Mouse (Mus musculus): ENCODE data around the gene Siae. TPM values are rescaled to one million over a fixed set of nuclear protein-coding genes. Genes with fewer than 3 reads are reported as not detected.

Gene Siae
- total RNA-seq, 2 experiments from 2014 or later, result 11.2 to 14.6 TPM

DNA sequence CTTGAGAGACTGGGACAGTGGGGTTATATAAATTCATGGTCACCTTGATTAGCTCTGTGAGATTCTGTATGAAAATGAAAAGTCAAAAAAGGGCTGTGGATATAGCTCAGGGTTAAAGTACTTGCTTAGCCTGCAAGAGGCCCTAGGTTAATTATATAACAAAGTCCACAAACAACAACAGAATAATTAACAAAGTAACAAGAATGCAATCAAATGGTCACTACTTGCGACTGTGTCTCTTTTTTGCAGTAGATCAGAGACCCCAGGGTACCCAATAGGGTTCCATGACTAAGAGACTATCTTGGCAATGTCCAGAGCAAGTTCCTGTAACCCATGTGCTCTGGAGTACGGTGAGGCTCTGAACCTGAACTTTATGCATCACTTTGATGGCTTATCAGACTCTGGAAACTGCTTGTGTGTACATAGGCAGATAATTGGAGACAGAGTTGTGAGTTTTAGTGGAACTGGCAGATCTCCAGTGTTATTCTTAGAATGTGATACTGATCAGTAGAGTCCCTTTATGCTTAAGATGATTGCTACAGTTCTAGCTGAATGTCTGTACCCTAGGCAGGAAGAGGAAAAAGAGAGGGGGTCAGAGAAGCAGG lies 13.8 kb downstream of the Siae start:
- no peak for DNase-seq (ENCODE audit: low spot score in 2 of 2)

DNA sequence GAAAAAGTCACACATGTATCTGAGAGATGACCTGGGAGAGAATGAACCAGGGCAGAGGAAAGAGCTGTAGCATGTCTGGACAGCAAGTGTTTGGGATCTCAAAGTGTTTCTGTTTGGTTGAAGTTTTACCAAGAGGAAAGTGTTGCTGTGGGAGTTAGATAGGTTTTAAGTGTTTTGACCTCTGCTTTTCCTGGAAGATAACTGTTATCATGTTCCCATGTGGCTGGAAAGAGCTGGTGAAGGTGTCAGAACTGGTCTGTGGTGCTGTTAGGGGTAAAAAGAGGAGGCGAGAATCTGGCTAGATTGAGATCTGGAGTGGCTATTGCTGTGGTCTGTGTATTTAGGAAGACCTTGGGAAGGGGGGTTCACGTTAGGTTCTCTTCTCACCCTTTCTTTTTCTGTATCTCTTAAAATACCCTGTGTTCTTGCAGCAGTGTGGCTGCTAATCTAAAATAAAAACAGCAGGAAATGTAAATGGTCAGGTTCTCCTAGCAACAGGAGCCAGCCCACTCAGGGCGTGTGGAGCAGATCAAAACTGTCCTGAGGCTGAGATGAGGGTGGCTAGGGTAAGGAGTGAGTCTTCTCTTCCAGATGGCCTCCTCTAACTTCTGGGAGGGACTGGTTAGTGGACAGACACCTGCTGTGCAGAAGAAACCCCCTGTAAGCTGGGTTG lies 16.8 kb downstream of the Siae start:
- DNase-seq (ENCODE audit: low spot score in 2 of 2), result no peak

DNA sequence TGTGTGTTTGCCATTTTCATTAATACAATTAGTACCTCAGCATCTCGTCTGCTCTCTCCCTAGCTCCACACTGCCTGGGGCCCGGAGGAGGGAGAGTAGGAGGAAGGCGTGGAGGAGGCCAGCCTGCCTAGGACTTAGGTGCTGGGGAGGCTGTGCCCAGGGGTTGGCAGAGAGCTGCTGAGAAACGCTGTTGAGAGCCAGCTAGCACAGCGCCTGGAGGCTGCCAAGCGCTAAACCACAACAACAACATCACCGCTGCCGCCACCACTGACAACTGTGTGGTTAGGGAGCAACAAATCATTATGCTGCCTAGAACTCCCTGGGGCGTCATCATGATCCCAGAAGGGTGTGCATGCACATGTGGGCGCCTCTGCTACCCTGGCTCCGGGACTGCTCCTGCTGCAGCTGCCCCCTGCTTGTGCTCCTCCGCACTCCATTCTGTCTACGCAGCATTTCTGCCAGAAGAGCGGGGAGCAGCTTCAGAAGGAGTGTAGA lies 21.0 kb downstream of the Siae start:
- DNase-seq (ENCODE audit: low spot score in 2 of 2), result peak in 1 of 2 experiments; percentile 69

DNA sequence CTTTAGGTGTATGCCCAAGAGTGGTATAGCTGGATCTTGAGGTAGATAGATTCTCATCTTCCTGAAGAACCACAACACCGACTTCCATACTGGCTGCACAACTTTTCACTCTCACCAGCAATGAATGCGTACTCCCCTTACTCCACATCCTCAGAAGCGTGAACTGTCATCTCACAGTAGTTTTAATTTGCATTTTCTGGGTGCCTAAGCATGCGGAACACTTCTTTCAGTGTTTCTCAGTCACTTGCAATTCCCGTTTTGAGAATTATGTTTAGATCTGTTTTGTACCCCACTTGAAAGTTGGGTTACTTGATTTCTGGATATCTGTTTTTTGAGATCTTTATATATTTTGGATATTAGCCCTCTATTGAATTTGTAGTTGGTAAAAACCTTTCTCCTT lies 28.1 kb downstream of the Siae start:
- no peak for DNase-seq (ENCODE audit: low spot score in 2 of 2)

DNA sequence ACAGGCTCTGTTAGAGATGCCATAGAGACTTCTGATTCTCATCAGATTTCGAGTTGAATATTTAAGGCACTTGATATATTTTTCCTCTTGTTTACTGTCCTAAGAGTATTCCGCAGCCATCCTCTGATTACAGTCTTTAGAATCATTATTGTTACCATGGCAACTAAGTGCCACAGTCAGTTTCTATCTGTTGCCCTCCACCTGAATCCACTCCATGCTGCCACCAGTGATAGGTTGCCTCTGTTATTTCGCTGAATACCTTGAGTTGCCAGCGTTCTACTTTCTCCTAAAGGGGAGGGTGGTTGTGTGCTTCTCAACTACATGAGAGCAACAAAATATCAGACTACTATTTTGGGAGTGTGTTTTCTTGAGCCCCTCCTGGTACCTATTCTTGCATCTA lies 31.2 kb downstream of the Siae start:
- DNase-seq (ENCODE audit: low spot score in 2 of 2), result no peak

DNA sequence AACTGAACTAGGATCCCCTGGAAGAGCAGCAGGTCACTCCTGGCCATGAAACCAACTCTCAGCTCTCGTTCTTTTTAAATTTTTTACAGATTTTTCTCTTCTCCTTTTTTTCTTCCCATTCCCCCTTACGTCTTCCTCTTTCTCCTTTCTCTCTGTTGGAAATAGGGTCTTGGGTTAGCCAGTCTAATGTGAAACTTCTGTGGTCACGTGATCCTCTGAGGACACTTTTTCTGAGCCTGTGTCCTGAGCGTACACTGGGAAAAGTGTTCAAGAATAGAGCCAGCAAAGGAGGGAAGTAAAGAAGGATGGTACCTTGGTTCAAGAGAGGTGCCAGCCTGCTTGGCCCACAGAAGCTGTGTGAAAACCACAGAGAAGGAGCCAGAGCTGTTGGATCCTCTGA lies 34.9 kb downstream of the Siae start:
- DNase-seq (ENCODE audit: low spot score in 2 of 2), result no peak

DNA sequence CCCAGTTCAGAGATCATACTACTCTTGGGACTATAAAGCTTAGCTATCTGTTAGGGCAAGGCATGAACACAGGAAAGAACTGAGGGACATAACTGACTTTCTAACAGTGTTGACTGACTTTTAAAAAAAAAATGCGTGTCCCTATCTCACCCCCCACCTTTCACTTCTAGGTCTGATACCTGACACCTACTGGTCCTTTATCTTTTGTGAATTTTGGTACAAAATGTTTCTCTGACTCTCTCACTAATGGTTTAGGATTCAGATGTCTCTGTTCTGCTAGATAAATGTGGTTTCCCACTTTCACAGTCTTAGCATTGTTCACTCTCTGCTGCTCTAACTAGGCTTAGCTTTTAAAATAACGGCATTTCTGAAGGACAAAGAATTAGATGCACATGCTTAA lies 36.5 kb downstream of the Siae start:
- no peak for DNase-seq (ENCODE audit: low spot score in 2 of 2)

DNA sequence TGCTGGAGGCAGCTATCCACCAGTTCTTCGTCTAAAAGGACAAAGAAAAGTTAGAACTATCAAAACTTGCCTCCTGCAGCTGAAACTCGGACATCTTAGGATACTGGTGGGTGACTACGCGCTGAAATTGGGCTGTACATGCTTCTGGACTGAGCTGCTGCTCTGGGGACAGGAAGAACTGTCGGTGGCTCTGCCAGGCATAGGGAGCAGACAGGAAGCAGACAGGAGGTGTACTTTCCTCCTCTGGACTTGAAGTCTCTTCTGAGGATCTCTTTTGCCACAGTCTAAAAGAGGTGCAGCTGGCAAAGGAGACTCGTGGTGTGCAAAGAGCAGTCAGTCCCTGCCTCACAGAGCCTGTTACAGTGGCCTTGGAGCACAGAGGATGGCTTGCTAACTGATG lies 37.1 kb downstream of the Siae start:
- no peak for DNase-seq (ENCODE audit: low spot score in 2 of 2)

DNA sequence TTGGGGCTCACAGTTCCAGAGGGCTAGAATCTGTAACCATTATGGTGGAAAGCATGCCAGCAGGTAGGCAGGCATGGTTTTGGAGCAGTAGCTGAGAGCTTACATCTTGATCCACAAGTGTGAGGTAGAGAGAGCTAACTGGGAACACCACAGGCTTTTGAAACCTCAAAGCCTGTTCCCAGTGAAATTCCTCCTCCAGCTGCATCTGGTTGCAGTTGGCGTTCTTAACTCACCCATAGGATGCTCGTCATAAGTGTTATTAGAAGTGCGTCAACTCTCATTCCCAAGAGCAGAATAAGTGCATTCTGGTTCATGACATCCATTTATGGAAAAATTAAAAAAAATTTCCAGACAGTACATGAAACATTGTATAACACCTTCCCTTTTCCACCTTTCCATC lies 38.2 kb downstream of the Siae start:
- no peak for DNase-seq (ENCODE audit: low spot score in 2 of 2)

DNA sequence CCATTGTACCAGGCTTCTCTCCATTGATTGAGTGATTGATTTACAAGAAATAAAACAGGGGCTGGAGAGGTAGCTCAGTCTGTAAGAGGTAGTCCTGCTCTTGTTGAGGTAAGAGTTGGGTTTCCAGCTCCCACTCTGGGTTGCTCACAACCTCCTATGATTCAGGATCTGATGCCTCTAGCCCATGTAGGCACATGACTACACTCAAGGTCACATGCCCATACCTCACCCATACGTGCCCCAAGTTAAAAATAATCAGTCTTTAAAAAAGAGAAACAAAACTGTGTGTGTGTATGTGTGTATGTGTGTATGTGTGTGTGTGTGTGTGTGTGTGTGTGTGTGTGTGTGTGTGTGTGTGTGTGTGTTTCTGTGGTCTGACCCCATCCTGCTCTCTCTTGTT lies 40.1 kb downstream of the Siae start:
- no peak for DNase-seq (ENCODE audit: low spot score in 2 of 2)

DNA sequence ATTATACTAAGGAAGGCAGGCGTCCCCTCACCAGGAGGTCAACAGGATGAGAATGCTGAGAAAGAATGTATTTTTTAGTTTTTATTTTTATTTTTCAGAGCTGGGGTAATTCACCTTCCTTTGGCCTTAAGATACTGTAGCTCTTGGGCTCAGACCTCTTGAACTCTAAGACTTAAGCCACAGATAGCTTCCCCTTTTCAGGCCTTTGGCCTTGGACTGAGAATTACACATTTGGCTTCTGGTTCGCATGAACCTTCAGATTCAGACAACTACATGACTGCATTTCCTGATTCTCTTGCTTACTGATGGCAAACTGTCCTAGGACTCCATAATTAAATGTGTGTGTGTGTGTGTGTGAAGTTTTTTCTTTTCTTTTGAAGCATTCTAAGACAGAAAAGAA lies 43.1 kb downstream of the Siae start:
- DNase-seq (ENCODE audit: low spot score in 2 of 2), result no peak

DNA sequence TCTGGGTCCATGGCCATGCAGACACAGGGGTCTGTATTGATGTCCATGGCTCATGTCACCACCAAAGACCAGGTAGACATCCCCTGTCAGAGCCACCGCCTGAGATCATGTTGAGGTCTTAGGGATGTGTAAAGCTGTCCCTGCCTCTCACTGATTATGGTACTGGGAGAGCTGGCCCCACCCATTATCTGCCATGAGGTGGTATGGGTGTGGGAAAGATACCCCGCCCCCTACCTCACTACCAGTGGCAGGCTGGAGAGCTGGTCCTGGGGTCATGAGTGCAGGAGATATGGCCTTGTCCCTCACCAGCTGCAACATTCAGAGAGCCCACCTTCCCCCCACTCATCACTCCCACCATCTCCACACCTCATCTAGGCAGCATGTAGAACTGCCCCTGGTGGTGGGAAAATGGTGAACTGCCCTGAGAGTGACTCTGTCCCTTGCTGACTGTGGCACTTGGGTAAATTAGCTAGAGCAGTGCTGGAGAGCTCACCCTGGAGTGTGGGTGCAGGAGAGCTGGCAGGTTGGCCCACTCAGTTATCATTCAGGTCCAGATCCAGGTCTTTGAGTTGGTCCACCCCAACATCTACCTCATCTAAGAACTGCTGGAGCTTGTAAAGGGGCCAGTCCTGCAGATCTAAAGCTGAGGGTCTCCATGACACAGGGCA lies 45.2 kb downstream of the Siae start:
- DNase-seq (ENCODE audit: low spot score in 2 of 2), result no peak

DNA sequence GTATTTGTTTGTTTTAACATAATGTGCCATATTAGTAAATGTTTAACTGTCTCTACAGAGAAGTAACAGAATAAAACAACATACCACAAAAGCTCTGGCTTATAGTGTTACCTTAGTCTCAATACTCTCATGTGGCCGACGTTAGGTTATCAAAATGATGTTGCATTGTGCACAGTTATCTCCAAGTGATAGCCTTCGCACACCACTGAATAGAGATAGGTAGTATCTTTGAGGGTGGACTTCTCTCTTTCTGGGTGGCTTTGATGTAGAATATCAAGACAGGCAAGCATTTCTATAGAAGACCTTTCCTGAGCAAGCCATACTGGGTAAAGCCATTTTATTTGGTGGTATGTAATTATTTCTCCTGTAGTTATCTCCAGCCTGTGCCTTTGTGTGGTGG lies 49.6 kb downstream of the Siae start:
- DNase-seq (ENCODE audit: low spot score in 2 of 2), result no peak

DNA sequence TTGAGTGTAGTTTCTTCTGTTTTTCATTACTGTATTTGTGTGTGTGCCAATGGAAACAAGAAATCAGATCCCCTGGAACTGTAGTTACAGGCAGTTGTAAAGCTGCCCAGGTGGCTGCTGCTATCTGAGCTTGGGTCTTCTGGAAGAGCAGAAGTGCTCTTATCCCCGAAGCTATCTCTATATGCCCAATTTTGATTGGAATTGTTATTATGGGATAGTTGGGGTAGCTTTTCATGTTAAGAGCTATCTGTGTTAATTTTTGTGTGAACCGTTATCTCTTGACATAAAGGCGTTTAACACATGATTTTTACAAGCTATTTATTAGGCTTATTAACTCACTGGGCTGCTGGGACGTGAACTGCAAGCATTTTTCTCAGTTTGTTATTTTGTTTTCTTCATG lies 54.1 kb downstream of the Siae start:
- no peak for DNase-seq (ENCODE audit: low spot score in 2 of 2)

DNA sequence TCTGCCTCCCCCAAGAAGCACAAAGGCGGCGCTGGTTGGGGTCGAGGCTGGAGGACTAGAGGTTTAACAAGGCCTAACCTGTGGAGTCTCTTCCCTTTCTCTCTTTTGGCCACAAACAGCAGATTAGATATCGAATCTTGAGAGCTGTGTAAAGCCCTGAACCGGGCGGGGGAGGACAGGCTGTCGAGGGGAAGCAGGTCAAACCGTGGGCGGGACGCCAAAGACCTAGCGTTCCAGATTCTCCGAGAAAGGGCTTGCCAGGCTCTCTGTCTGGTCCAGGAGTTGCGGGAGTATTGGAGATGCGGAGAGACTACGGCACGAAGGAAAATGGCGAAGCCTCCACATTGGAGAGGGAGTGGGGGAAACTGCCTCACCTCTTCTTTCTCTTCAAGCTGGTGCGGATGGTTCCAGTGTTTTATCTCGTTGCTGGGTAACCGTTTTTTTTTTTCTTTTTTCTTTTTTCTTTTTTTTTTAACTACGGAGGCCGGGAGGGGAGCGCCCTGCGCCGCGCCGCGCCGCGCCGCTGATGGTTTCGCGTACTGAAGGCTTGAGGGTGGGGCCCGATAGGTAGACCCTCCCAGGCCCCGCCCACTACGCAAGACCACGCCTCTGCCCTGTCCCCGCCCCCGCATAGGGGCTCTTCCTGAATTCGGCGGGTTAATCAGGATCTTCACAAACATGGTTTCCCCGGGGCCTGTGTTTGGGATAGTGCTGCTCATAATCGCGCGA lies 57.8 kb downstream of the Siae start, which contains the start of gene Spa17:
Gene Spa17, minus strand, starts transcription at position 541 of the 729 bp plus-strand sequence.
- DNase-seq (ENCODE audit: low spot score in 2 of 2), result peak; percentile 81 to 90

DNA sequence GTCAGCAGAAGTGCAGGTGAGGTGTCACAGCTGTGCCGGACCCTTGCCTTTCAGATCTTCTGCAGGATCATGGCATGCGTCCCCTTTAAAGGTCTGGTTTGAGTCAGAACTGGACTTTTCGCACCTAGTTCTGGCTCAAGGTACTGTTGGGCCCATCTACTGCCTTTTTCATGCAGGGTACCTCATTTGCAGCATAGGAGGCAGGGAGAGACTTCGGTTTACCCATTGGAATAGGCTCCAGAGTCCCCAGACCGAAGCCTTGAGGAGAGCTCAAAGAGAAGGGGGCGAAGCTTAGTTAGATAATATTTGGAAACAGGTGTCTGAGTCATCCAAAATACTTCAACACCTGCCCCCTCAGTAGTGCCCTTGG lies 58.4 kb downstream of the Siae start:
- no peak for DNase-seq (ENCODE audit: low spot score in 2 of 2)

DNA sequence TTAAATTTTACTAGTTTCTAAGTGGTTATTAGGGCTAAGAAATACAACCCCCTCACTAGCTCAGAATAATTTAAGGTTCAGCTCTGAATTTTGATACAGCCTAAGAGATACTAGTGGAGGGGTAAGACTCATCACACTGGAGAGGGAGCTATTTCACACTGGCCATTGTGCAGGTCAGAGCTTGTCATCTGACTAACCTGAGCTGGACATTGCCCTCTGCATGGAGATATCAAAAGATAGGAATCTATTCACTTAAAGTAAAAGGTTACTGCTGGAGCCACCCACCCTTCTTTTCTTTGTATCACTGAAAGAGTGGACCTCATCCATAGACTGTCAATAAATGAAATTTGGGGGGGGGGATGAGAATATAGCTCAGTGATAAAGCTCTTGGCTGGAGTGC lies 58.8 kb downstream of the Siae start:
- no peak for DNase-seq (ENCODE audit: low spot score in 2 of 2)

DNA sequence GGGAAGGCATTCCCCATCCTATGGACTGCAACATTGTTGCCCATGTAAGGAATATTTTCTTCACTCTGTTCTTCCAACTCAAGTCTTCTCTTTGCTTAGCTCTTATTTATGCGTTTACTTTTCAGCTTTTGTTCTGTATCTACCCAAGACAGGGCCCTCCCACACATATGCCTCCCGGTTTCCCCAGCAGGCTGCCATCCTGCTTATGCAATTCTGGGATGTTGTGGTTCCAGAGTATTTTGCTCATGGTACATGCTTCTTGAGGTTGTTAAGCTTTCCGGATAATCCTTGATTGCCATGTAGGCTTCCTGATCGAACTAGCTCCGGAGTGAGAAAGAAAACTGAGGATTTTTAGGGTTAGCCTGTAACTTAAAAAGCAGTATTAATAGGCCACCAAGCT lies 59.7 kb downstream of the Siae start:
- DNase-seq (ENCODE audit: low spot score in 2 of 2), result peak in 1 of 2 experiments; percentile 66

DNA sequence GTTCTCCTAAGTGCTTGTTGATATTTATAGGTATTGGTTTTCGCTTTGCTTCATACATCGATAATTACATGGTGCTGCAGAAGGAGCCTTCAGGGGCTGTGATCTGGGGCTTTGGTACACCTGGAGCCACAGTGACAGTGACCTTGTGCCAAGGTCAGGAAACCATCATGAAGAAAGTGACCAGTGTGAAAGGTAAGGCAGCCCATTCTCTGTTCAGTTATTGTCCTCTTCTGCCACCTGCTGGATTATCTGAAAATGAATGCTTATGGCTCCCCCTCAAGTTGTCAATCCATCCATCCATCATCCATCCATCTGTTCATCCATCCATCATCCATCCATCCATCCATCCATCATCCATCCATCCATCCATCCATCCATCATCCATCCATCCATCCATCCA lies 61.3 kb downstream of the Siae start:
- peak in 1 of 2 experiments; percentile 72 for DNase-seq (ENCODE audit: low spot score in 2 of 2)

DNA sequence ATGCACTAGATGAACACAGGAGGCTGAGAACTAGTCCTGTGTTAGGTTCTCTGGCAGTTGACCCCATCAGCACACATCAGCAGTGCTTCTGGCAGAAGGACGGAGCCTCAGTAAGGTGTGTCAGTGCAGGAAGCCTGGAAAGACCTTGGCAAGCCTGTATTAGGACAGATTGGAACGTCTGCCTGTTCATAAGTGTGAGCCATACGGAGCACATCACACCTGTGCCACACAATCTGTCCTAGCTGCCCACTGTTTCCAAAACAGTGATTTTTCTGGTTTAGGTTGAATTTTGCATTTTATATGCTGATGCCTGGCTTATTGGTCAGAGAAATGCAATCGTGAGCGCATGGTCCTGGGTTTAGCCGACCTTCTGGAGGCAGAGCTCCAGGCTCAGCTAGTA lies 65.8 kb downstream of the Siae start:
- DNase-seq (ENCODE audit: low spot score in 2 of 2), result peak in 1 of 2 experiments; percentile 71

DNA sequence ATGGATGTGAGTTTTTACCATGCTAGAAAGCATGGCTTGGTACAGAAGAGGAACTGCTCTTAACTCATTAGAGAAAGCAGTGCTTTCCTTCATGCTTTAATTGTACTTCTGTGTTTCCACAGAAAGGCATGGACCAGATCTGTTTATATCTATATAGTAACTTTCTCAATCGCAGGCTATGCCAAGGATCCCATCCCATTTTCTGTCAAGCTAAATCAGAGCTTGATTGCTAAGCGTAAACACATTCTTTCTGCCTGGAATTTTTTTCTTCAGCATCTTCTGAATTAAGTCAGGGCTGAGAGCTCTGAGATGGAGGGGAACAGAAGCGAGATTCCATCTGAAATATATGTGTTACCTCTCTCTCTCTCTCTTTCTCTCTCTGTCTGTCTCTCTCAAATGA lies 68.5 kb downstream of the Siae start:
- no peak for DNase-seq (ENCODE audit: low spot score in 2 of 2)

DNA sequence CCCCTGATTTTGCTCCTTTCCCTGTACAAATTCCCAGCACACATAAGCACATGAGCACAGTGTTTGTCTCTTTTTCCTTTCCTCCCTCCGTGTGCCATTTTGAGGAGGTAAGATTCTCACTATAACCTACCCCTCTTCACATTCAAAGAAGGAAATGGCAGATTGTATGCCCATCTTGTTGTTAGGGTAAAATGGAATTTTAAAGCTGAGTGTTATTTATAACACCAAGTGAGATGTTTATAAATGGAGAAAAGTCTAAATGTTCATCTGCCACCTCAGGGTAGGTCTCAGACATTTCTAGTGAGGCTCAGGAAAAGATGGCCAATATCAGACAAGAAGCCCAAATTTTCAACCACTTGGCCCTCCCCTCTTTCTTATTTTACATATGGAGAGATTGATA lies 69.0 kb downstream of the Siae start:
- no peak for DNase-seq (ENCODE audit: low spot score in 2 of 2)
